Mouse (Mus musculus): ENCODE measurements around the gene Sept9. TPM values are rescaled to one million over a fixed set of nuclear protein-coding genes. Genes with fewer than 3 reads are reported as not detected.

Gene Sept9
- total RNA-seq, 1 experiment from 2014 or later = 171 TPM

- ATAC-seq (replicated peaks in 1 of 2; ENCODE audit: insufficient read depth in 1 of 2, low FRiP score in 2 of 2, low TSS enrichment in 1 of 2, low read depth in 1 of 2, poor library complexity in 2 of 2, severe bottlenecking in 2 of 2) = no peak
Measured at GRCm38 (mm10) chr11:117309918-117310287, 110.4 kb downstream of the Sept9 start.

- ATAC-seq (replicated peaks in 1 of 2; ENCODE audit: insufficient read depth in 1 of 2, low FRiP score in 2 of 2, low TSS enrichment in 1 of 2, low read depth in 1 of 2, poor library complexity in 2 of 2, severe bottlenecking in 2 of 2) = no peak
Measured at GRCm38 (mm10) chr11:117310341-117311107, 111.1 kb downstream of the Sept9 start.

DNA sequence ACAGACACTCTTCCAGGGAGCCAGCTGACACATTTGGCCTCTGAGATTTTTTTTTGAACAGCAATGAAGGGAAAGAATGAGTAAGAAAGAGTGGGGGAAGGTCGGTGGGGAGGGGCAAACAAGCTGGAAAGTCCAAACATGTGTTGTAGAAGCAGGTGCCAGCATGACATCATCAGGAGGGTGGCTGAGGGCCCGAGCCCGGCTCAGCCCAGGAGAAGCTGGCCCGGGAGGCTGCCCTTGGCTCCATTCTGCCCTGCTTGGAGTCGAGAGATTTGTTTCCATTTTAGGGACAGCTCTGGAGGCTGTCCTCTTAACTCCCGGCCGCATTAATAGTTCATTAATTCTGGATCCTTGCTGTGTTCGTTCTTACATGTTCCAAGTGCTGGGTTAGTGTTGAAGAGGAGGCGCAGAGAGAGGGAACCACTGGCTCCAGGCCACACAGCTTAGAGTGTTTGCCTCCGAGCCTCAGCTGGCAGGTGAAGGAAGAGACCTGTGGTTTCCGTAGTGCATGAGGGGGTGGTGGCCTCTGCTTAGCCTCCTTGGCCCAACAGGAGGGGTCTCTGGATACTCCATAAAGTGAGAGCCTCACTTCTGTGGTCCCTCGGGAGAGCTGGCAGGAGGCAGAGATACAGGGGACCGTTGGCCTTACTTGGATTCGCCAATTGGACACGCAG, 111.8 kb downstream of the Sept9 start:
- ATAC-seq (replicated peaks in 1 of 2; ENCODE audit: insufficient read depth in 1 of 2, low FRiP score in 2 of 2, low TSS enrichment in 1 of 2, low read depth in 1 of 2, poor library complexity in 2 of 2, severe bottlenecking in 2 of 2) = no peak

DNA sequence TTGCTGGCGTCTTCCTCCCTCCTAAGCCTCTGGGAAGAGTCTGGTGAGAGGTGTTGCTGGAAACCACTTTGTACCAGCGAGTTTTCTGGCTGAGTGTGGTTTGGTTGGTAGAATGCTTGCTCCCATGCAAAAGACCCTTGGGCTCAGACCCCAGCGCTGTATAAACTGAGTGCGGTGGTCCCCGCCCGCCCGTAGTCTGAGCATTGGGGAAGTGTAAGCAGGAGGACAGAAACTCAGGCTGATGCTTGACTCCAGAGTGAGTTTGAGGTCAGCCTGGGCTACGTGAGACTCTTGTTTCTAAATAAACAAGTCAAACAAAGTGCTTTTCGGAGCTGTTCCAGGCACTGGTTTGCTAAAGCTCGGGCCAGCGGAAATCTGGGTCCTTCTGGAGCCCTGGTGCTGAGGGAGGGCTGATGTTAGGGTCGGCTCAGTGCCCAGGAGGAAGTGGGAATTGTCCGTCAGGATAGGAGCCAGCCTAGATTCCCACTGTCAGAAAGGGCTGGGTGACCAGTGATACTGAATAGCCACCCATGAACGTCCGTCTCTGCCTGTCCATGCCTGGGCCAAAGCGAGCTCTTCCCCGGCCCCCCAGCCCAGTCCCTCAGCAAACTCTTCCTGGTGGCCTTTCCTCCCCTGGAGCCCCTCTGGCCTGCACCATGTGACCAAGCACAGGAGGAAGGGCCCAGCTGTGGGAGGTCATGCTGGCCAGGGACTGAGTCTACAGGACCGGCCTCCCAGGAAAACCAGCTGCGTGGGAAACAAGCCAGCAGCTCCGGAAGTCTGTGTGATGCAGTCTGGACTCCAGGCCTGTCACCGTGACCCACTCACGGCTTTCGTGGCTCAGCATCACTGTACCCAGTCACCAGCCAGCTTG, 112.8 kb downstream of the Sept9 start:
- ATAC-seq (replicated peaks in 1 of 2; ENCODE audit: insufficient read depth in 1 of 2, low FRiP score in 2 of 2, low TSS enrichment in 1 of 2, low read depth in 1 of 2, poor library complexity in 2 of 2, severe bottlenecking in 2 of 2) = no peak

DNA sequence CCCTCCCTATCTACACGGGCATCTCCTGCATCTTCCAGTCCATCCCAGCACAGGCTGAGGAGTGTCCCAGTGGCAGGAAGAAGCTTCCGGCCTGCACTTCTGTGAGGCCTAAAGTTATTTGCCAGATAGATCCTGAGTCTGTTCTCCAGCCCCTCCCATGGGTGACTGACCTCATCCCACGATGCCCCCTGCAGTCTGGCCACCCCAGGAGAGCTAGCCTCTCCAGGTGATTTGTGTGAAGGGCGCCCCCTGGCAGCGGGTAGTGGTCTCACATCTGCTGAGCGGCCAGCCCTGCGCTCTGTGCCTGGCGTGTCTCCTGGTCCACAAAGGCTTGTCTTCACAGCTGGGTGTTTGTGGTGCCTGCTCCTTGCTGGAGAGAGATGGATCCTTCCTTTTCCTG, 113.5 kb downstream of the Sept9 start:
- no peak for ATAC-seq (replicated peaks in 1 of 2; ENCODE audit: insufficient read depth in 1 of 2, low FRiP score in 2 of 2, low TSS enrichment in 1 of 2, low read depth in 1 of 2, poor library complexity in 2 of 2, severe bottlenecking in 2 of 2)

DNA sequence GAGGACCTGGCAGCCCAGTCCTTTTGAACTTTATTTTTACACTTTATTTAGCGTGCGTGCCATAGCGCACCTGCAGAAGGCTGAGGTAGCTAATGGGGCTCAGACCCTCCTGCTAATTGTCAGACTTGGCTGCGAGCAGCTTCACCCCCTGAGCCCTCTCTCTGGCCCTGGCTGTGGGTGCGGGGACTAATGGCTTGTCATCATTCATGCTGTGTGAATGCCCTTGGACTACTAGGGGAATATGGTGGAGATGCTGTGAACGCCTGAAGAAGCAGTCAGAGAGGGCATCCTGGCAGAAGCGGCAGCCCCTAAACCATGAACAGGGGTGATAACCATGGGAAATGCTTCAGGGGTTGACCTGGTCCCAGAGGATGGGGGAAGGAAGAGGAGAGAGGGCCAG, 114.0 kb downstream of the Sept9 start:
- ATAC-seq (replicated peaks in 1 of 2; ENCODE audit: insufficient read depth in 1 of 2, low FRiP score in 2 of 2, low TSS enrichment in 1 of 2, low read depth in 1 of 2, poor library complexity in 2 of 2, severe bottlenecking in 2 of 2) = no peak

- peak in 1 of 2 experiments; percentile 30; a peak in 3 of 4 replicates for ATAC-seq (replicated peaks in 1 of 2; ENCODE audit: insufficient read depth in 1 of 2, low FRiP score in 2 of 2, low TSS enrichment in 1 of 2, low read depth in 1 of 2, poor library complexity in 2 of 2, severe bottlenecking in 2 of 2)
Measured at GRCm38 (mm10) chr11:117314026-117314425, 114.6 kb downstream of the Sept9 start.

DNA sequence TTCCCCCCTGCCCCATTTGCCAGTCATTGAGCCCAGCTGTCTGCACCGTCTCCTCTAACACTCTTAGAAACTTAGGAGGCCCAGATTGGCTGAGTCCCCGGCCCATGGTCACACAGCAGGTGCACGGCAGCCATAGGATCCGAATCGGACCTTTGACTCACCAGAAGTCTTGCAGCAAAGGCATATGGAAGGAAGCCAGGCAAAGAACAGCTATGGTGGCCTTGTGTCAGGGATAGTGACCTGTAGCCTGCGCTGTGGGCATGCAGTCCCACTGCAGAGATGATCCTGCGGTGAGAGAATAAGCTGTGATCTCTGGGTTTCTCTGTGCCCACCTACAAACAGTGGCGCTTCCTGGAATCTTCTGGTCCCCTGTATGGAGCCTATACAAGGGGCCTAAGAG, 115.1 kb downstream of the Sept9 start:
- ATAC-seq (replicated peaks in 1 of 2; ENCODE audit: insufficient read depth in 1 of 2, low FRiP score in 2 of 2, low TSS enrichment in 1 of 2, low read depth in 1 of 2, poor library complexity in 2 of 2, severe bottlenecking in 2 of 2) = no peak

GRCm38 (mm10) chr11:117315309-117315708, 115.8 kb downstream of the Sept9 start:
- ATAC-seq (replicated peaks in 1 of 2; ENCODE audit: insufficient read depth in 1 of 2, low FRiP score in 2 of 2, low TSS enrichment in 1 of 2, low read depth in 1 of 2, poor library complexity in 2 of 2, severe bottlenecking in 2 of 2) = no peak

DNA sequence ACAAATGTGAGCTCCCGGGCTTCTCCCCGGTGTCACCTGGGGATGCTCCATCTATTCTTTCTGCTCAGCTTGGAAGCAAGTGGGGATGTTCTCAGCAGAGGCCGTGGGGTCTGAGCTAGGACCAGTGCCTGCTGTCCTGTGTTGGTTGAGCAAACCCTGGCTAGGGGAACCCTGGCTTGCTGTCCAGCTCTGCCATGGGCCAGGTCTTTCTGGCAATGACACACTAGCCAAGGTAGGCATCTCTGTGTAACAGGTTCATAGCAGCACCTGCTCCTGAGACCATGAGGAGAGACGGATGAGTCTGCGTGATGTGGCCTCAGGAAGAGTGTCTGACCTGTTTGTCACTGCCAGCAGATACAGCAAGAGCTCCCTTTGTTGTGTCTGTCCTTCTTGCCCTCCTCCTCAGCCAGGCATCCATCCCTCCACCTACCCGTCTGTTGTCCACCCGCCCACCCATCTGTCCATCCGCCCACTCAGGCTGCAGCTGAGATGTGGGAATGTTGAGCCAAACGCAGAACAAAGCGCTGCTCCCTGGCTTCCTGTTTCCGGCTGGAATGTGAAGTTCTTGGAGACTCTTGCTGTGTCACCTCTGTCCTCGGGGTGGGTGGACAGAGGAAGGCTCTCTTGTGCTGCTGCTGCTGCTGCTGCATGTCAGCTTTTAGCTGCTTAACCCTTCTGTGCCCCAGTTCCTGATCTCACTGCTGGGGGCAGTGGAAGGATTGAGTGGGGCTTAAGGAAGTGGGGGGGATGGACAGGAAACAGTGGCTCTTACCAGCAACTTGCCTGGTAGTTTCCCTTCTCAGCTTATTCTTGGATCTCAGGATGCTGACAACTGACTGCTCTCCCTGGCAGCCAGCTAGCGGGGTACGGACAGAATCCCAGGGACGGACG, 117.2 kb downstream of the Sept9 start:
- ATAC-seq (replicated peaks in 1 of 2; ENCODE audit: insufficient read depth in 1 of 2, low FRiP score in 2 of 2, low TSS enrichment in 1 of 2, low read depth in 1 of 2, poor library complexity in 2 of 2, severe bottlenecking in 2 of 2) = no peak

DNA sequence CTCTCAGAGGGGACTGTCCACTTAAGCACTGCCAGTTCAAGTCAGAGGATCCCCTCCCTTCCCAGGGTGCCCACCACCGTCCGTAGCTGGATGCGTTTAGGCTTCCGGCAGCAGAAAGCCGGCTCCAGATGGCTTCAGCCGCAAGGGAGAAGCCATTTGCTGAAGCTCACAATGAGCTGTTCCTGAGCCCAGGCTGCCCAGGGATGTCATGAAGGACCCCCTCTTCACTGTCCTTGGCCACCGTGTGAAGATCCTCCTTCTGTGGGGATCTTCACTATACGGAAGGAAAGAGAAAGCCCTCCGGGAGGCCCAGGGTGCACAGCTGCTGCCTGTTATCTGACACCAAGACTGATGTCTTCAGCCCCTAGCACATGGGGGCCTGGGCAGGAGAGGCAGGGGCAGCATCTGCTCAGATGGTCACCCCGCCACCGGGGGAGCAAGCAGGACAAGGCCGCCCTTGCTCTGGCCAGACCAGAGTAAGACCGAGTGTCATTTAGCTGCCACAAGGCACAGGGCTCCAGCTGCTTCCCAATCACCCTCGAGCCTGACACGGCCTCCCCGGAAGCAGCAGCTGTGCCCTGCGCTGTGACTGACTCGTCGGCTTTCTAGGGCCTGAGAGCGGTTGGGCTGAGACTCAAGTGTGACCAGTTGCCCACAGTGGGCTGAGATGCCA, 118.1 kb downstream of the Sept9 start:
- no peak for ATAC-seq (replicated peaks in 1 of 2; ENCODE audit: insufficient read depth in 1 of 2, low FRiP score in 2 of 2, low TSS enrichment in 1 of 2, low read depth in 1 of 2, poor library complexity in 2 of 2, severe bottlenecking in 2 of 2)

GRCm38 (mm10) chr11:117318202-117318601, 118.7 kb downstream of the Sept9 start:
- no peak for ATAC-seq (replicated peaks in 1 of 2; ENCODE audit: insufficient read depth in 1 of 2, low FRiP score in 2 of 2, low TSS enrichment in 1 of 2, low read depth in 1 of 2, poor library complexity in 2 of 2, severe bottlenecking in 2 of 2)

DNA sequence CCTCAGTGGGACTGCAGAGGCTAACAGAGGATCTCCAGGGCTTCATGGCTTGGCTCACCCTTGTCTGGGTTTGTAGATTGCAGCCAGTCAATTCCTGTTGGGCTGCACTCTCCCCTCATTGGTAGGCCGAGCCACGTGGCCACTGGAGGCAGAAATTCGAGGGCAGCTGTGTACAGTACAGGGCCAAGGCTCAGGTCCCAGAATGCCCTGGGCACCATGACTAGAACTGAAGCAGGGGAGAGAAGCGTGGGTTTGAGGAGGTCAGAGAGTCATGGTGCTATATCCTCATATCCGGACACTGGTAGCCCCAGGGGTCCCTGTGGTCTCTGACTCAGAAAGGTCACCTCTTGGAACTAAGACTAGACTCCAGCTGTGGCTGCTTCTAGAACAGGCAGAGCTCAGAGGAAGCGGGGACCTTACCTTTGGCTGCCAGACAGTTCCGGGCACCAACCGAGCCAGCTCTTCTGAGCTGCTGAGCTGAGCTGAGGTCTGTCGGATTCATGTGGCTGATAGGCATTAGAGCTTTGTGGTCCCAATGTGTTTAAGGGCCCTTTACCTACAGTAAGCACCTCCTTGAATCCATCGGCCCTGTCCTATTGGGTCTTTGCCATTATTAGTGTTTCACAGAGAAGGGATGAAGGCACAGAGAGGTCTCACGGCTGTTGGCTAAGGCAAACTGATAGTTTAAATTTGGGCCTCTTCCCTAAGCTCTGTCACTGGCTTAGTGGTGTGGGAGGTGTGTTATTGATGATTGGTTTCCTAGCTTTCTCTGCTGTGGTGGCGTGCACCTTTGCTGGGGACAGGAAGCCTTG, 119.5 kb downstream of the Sept9 start:
- peak; percentile 36 to 46 for ATAC-seq (replicated peaks in 1 of 2; ENCODE audit: insufficient read depth in 1 of 2, low FRiP score in 2 of 2, low TSS enrichment in 1 of 2, low read depth in 1 of 2, poor library complexity in 2 of 2, severe bottlenecking in 2 of 2)

- ATAC-seq (replicated peaks in 1 of 2; ENCODE audit: insufficient read depth in 1 of 2, low FRiP score in 2 of 2, low TSS enrichment in 1 of 2, low read depth in 1 of 2, poor library complexity in 2 of 2, severe bottlenecking in 2 of 2) = peak in 1 of 2 experiments; percentile 15; a peak in 1 of 4 replicates
Measured at GRCm38 (mm10) chr11:117319543-117320335, 120.3 kb downstream of the Sept9 start.

- ATAC-seq (replicated peaks in 1 of 2; ENCODE audit: insufficient read depth in 1 of 2, low FRiP score in 2 of 2, low TSS enrichment in 1 of 2, low read depth in 1 of 2, poor library complexity in 2 of 2, severe bottlenecking in 2 of 2) = peak in 1 of 2 experiments; percentile 37; a peak in 1 of 4 replicates
Measured at GRCm38 (mm10) chr11:117320482-117320881, 121.0 kb downstream of the Sept9 start.

All from hematopoietic stem cell, adult 5-6 weeks (primary cell).